Mouse (Mus musculus) olfactory bulb, adult 2 months (tissue): Measurements from ENCODE around the gene Brca1.
"Not testable (repeated sequence)": the region's sequence is repeated elsewhere in the genome, so short reads cannot be mapped to it uniquely, and the experiment has no call there.

ENCODE experiments used
- CTCF ChIP-seq: fragments of 200-500 bp; IDR thresholded peaks from 2 replicates; pipeline ENCODE4 v1.5.1; 2012; ENCODE audit warnings: low read depth, mild to moderate bottlenecking, low read length, moderate library complexity; ENCODE audit not compliant: insufficient read depth
- POLR2A ChIP-seq: fragments of 200-500 bp; IDR thresholded peaks from 2 replicates; pipeline ENCODE4 v1.6.1; 2012; ENCODE audit warnings: mild to moderate bottlenecking, low read depth, low read length, moderate library complexity; ENCODE audit not compliant: insufficient read depth

GRCm38 (mm10) chr11:101473686-101474085, 78.1 kb downstream of the Brca1 start:
- TF ChIP-seq POLR2A, CTCF: not testable (repeated sequence)
